Mouse (Mus musculus): ENCODE results near the gene Folr2.

GRCm38 (mm10) chr7:101871296-101871695 is 14.3 kb upstream of the Folr2 start:
- TF ChIP-seq CTCF (IDR thresholded peaks at IDR 0.05; ENCODE audit: low read depth), result no peak
- TF ChIP-seq EP300 (IDR thresholded peaks at IDR 0.05; ENCODE audit: low read depth), result no peak
